Mouse (Mus musculus) right cerebral cortex, postnatal 4 days (tissue): ENCODE measurements around the gene Arhgap4.

Experiments used
- DNase-seq: peaks from one replicate; pipeline ENCODE4 v3.0.0-alpha.2; 2022

Arhgap4 gene

GRCm38 (mm10) chrX:73921823-73922549 lies at the start of gene Arhgap4, which contains the start of gene Naa10:
Gene Arhgap4 (minus strand): TSS chrX:73921870.
Gene Naa10 (minus strand): TSS chrX:73921944.
- DNase-seq = peak; percentile 86

GRCm38 (mm10) chrX:73970781-73971180 lies 49.1 kb upstream of the Arhgap4 start:
- no peak for DNase-seq

GRCm38 (mm10) chrX:73969729-73970128 lies 48.1 kb upstream of the Arhgap4 start:
- no peak for DNase-seq

GRCm38 (mm10) chrX:73969167-73969566 lies 47.5 kb upstream of the Arhgap4 start:
- DNase-seq = no peak

GRCm38 (mm10) chrX:73967177-73968075 lies 45.8 kb upstream of the Arhgap4 start:
- DNase-seq = peak; percentile 82

GRCm38 (mm10) chrX:73966248-73967176 lies 44.8 kb upstream of the Arhgap4 start, which contains the start of gene Hcfc1:
Gene Hcfc1 (minus strand): TSS chrX:73966357.
- peak; percentile 85 for DNase-seq

- peak; percentile 55 for DNase-seq
Observed at GRCm38 (mm10) chrX:73965307-73965706, 43.6 kb upstream of the Arhgap4 start.

GRCm38 (mm10) chrX:73964363-73964762 lies 42.7 kb upstream of the Arhgap4 start:
- DNase-seq = no peak

GRCm38 (mm10) chrX:73954988-73955387 lies 33.3 kb upstream of the Arhgap4 start:
- DNase-seq = no peak

- DNase-seq = no peak
Observed at GRCm38 (mm10) chrX:73952603-73953002, 30.9 kb upstream of the Arhgap4 start.

- no peak for DNase-seq
Observed at GRCm38 (mm10) chrX:73949341-73949740, 27.7 kb upstream of the Arhgap4 start.

- DNase-seq = peak; percentile 17
Observed at GRCm38 (mm10) chrX:73948647-73949046, 27.0 kb upstream of the Arhgap4 start.

GRCm38 (mm10) chrX:73946896-73947295 lies 25.2 kb upstream of the Arhgap4 start:
- no peak for DNase-seq

- no peak for DNase-seq
Observed at GRCm38 (mm10) chrX:73942294-73942693, 20.6 kb upstream of the Arhgap4 start.

GRCm38 (mm10) chrX:73941860-73942259 lies 20.2 kb upstream of the Arhgap4 start:
- no peak for DNase-seq

- no peak for DNase-seq
Observed at GRCm38 (mm10) chrX:73931871-73932270, 10.2 kb upstream of the Arhgap4 start.

GRCm38 (mm10) chrX:73930402-73931062 lies 8.9 kb upstream of the Arhgap4 start, which contains the start of gene Renbp:
Gene Renbp (minus strand): TSS chrX:73930850.
- no peak for DNase-seq

- no peak for DNase-seq
Observed at GRCm38 (mm10) chrX:73922550-73922882, 846 bp upstream of the Arhgap4 start.

- DNase-seq = no peak
Observed at GRCm38 (mm10) chrX:73921285-73921822, 316 bp downstream of the Arhgap4 start.

GRCm38 (mm10) chrX:73918631-73919030 lies 3.0 kb downstream of the Arhgap4 start:
- no peak for DNase-seq

GRCm38 (mm10) chrX:73916945-73917344 lies 4.7 kb downstream of the Arhgap4 start:
- no peak for DNase-seq
